Mouse (Mus musculus) midbrain, embryonic 16.5 days (tissue): ENCODE measurements at regions not wholly inside any gene's neighbourhood (a gene's known extent, or its start where the extent isn't known, plus 50 kb on each side); places are given as distances from the start of the nearest gene placed in this dataset.
A peak's percentile ranks its signal among the peaks of the same experiment; 100 is the strongest.

Experiments used
- ATAC-seq: fragments of 200-750 bp; cut with Nextera tagmentation; 2 replicates; pipeline ENCODE4 v1.8.0; 2017; ENCODE audit warnings: moderate TSS enrichment
- H3K27ac ChIP-seq: fragments of 300-500 bp; sonication (generic); 2 replicates; pipeline ENCODE4 v1.5.1; 2014; ENCODE audit warnings: mild to moderate bottlenecking, low read length, mixed read lengths
- H3K27me3 ChIP-seq: fragments of 300-500 bp; sonication (generic); 2 replicates; pipeline ENCODE4 v1.6.1; 2014; ENCODE audit warnings: low read depth, low read length, mixed read lengths; ENCODE audit not compliant: control insufficient read depth, insufficient read depth
- H3K36me3 ChIP-seq: fragments of 300-500 bp; sonication (generic); 2 replicates; pipeline ENCODE4 v1.6.1; 2014; ENCODE audit warnings: mild to moderate bottlenecking, low read length, moderate library complexity, mixed read lengths; ENCODE audit not compliant: control insufficient read depth, insufficient read depth
- H3K4me1 ChIP-seq: fragments of 300-500 bp; sonication (generic); 2 replicates; pipeline ENCODE4 v1.6.1; 2014; ENCODE audit warnings: mild to moderate bottlenecking, low read length, mixed read lengths; ENCODE audit not compliant: control insufficient read depth, insufficient read depth
- H3K4me2 ChIP-seq: fragments of 300-500 bp; sonication (generic); 2 replicates; pipeline ENCODE4 v1.6.1; 2014; ENCODE audit warnings: mild to moderate bottlenecking, low read length, mixed read lengths
- H3K4me3 ChIP-seq: fragments of 300-500 bp; sonication (generic); 2 replicates; pipeline ENCODE4 v1.5.1; 2014; ENCODE audit warnings: low read depth, mild to moderate bottlenecking, low read length, moderate library complexity, mixed read lengths
- H3K9ac ChIP-seq: fragments of 300-500 bp; sonication (generic); 2 replicates; pipeline ENCODE4 v1.6.1; 2014; ENCODE audit warnings: low read depth, low read length, mixed read lengths
- H3K9me3 ChIP-seq: fragments of 300-500 bp; sonication (generic); replicated peaks from 2 replicates; pipeline ENCODE4 v1.6.1; 2014; ENCODE audit warnings: mild to moderate bottlenecking, low read length, mixed read lengths; ENCODE audit not compliant: control insufficient read depth, poor library complexity, severe bottlenecking
- WGBS: fragments of 180-500 bp; shearing (Covaris S2); extraction: QIAGEN DNeasy Blood & Tissue Kit; methylation state at CpG from one replicate; pipeline ENCODE4 v1.1.7; 2014; 5-methylcytosine and 5-hydroxymethylcytosine counted together

DNA sequence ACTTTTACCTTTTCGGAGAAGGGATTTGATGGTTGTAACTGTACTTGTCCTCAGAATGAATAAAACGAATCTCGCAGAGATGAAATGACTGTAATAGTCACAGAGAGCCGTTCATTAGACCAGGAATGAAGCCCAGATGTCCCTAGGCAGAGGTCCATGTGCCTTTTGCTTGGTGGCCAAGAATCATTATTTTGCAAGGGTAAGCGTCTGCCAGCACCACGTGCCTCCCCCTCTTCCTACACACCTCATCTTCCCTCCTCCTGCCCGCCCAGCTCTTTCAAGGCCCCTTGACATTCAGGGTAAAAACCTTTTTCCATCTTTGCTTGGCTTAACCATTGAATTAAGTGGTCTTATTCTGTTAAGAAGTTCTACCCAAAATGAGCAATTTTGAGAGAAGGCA, 161.1 kb upstream of the Rad23b start:
- Histone ChIP-seq H3K27ac (no peak overlapping the region), H3K36me3 (no peaks in the 10 kb centered on the region), H3K9ac (no peak overlapping the region), H3K4me2 (no peak overlapping the region), H3K9me3 (no peaks in the 10 kb centered on the region), H3K27me3 (no peaks in the 10 kb centered on the region), H3K4me3 (no peak overlapping the region), H3K4me1 (no peaks in the 10 kb centered on the region)
- no peak for ATAC-seq
- WGBS, result 82% methylated on average over 7 of the region's 7 CpGs

DNA sequence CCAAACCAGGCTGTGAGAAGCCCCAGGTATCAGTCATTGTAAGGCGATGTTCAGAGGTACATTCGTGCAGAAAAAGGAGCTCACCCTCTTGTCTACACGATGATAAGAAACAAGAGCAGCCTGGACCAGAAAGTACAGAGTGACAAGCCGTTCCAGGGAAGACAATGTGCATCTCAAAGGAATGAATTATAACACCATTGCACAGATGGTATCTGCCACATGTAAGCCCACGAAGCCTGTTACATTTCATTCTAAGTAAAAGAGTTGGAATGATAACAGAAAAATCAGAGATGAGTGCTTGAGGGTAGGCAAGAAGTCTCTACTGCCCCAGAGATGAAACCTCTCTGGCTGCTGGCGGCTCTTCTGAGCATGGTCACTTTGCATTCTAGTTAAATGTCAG, 159.3 kb upstream of the Rad23b start:
- no peak overlapping the region for H3K9ac ChIP-seq
- 86% methylated on average over 6 of the region's 6 CpGs for WGBS
- H3K27me3 ChIP-seq, result no peaks in the 10 kb centered on the region

DNA sequence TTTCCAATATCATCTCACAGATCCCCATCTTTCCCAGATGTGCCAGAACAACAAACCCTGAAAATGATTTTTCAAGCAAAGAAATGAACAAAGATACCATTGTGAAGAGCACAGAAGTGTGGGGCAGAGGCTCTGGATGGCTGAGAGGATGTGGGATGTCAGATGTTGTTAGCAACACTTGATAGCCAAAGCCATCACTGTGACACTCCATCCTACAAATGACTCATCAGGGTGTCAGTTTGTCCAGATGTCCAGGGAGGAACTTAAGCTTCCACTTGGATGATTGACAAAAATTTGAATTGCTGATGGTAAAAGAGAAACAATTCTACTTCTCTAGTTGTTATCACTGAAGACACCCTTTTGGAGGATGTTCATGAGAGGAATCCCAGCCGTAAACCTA, 155.8 kb upstream of the Rad23b start:
- Histone ChIP-seq H3K27me3 (no peaks in the 10 kb centered on the region), H3K4me2 (no peak overlapping the region), H3K4me3 (no peak overlapping the region), H3K36me3 (no peaks in the 10 kb centered on the region), H3K9ac (no peak overlapping the region), H3K4me1 (no peaks in the 10 kb centered on the region), H3K9me3 (no peaks in the 10 kb centered on the region), H3K27ac (no peak overlapping the region)
- no peak for ATAC-seq
- 94% methylated on average over 1 of the region's 1 CpGs for whole genome bisulfite sequencing

More for the DNA sequence above, 159.3 kb upstream of the Rad23b start:
- ATAC-seq, result no peak
- Histone ChIP-seq H3K4me3 (no peak overlapping the region), H3K4me2 (no peak overlapping the region), H3K36me3 (no peaks in the 10 kb centered on the region), H3K4me1 (no peaks in the 10 kb centered on the region), H3K9me3 (no peaks in the 10 kb centered on the region), H3K27ac (no peak overlapping the region)

DNA sequence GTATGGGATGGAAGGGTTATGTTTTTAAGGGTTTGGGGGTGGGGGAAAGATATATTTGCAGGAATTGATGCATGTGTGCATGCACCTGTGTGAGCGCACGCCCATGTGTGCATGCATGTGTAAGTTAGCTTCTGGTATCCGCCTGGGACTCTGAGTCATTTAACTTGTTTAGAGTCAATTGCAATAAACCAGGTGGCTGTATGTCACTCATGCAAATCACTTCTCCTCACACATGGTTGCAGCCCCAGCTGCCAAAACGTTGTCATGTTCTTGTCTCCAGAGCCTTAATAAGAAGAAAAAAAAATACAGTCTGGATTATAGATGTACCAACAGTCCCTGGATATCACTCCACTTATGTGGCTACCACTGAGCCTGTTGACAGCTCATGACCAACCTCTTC, 155.3 kb upstream of the Rad23b start:
- H3K9ac ChIP-seq, result no peak overlapping the region
- no peaks in the 10 kb centered on the region for H3K27me3 ChIP-seq
- 88% methylated on average over 4 of the region's 4 CpGs for WGBS
- H3K4me3 ChIP-seq, result no peak overlapping the region
- no peak for ATAC-seq
- no peaks in the 10 kb centered on the region for H3K4me1 ChIP-seq
- H3K4me2 ChIP-seq, result no peak overlapping the region
- no peaks in the 10 kb centered on the region for H3K36me3 ChIP-seq
- no peaks in the 10 kb centered on the region for H3K9me3 ChIP-seq
- no peak overlapping the region for H3K27ac ChIP-seq

DNA sequence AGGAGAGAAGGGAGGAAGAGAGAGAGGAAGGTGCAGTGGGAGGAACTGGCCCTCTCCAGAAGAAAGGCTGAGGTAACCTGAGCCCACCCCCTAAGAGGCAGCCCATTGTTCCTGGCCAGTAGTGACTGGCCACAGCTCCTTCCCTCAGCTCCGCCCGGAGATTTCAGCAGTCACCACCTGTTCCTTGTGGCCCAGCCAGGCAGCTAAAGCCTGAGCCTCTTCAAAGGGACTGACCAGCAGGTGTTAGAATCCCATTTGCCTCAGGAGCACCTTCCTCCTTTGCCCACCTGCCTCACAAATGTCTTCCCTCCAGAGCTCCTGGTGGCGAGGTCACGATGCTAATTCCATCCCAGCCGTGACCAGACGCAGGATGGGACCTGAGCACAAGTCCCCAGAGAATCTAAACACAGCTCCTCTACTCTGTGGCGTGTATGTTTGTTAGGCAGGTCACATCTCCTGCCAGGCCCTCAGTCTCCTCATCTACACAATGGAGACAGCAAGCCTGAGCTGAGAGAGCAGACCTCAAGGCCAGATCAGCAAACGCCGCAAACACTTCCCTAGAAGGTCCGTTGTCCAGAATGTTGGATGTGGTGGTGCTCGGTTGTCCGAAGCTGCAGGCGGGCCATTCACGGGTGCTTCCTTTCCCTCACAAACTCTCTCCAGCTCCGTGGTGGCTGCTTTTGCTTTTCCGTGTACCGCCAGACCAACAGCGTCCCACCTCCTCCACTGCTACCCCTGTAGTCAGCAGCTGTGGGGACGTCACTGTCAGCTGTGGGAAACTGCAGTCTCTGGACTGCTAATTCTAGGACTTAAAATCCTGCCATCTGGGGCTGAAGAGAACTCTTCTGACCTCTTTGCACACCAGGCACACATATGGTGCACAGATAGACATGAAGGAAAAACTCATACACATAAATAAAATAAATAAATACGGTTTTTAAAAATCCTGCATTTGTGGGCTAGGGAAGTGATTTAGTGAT, 145.8 kb upstream of the Rad23b start:
- H3K36me3 ChIP-seq, result no peaks in the 10 kb centered on the region
- peaks cover 11% of the 10 kb centered on the region for H3K4me1 ChIP-seq
- H3K4me2 ChIP-seq, result no peak overlapping the region
- no peak for ATAC-seq
- no peak overlapping the region for H3K27ac ChIP-seq
- H3K27me3 ChIP-seq, result no peaks in the 10 kb centered on the region
- H3K4me3 ChIP-seq, result no peak overlapping the region
- WGBS, result 39% methylated on average over 20 of the region's 20 CpGs
- H3K9ac ChIP-seq, result no peak overlapping the region
- H3K9me3 ChIP-seq, result no peaks in the 10 kb centered on the region

DNA sequence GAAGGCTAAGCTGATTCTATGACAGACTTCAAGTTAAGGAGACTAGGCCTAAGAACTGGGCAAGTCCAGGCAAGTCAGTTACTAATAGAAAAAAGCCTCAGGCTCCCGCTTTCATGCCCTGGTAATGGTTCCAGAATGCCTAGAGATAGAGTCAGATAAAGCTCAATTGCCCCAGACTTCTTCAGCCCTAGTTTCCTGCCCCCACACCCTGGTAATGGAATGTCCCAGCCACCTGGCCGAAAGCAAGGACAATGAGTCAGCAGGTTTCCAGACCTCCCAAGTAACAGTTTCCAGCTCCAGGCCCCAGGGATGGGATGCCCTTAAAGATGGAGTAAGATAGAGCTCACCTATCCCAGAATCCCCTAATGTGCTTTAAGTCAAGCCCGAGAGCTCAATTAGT, 143.6 kb upstream of the Rad23b start:
- no peak overlapping the region for H3K4me3 ChIP-seq
- WGBS, result 85% methylated on average over 3 of the region's 3 CpGs
- no peak overlapping the region for H3K4me2 ChIP-seq
- H3K27me3 ChIP-seq, result no peaks in the 10 kb centered on the region
- H3K9me3 ChIP-seq, result no peaks in the 10 kb centered on the region
- ATAC-seq, result no peak
- peaks cover 15% of the 10 kb centered on the region for H3K4me1 ChIP-seq
- no peaks in the 10 kb centered on the region for H3K36me3 ChIP-seq
- no peak overlapping the region for H3K27ac ChIP-seq
- H3K9ac ChIP-seq, result no peak overlapping the region

DNA sequence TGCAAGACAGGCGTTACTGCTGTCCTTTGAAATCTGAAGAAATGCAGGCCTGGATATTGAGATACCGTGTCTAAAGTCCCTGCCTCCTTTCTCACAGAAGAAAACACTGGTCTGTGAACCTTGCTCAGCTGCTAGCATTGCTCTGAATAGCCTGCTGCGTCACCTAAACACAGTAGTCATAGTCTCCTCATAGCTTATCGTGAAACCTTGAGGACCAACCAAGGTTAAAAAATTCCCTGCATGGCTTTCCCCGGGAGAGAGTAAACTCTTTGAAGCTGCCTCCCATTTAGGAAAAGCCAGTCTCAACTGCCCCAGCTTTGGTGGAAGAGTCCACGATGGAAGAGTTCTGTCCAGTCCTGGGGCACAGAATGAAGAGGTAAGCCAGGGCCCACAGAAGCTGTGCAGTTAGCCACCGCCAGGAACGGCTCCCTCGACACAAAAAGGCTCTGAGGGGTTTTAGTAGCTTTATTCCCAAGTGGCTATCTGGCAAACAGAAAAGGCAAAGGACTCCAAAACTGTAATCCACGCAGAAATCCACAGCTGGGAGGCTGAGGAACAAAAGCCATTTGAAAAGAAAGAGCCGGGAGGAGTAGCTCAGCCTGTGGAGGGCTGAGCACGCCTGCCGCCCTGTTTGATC, 142.0 kb upstream of the Rad23b start:
- Histone ChIP-seq H3K9ac (no peak overlapping the region; the same call in 1 of the 2 replicates), H3K4me3 (no peak overlapping the region), H3K4me1 (peaks cover 15% of the 10 kb centered on the region), H3K4me2 (peak overlapping the region; percentile 29), H3K36me3 (no peaks in the 10 kb centered on the region), H3K27me3 (no peaks in the 10 kb centered on the region), H3K9me3 (no peaks in the 10 kb centered on the region), H3K27ac (0 out of 2 replicates have a peak overlapping the region, but pooled peaks have one; percentile 10)
- 12% methylated on average over 13 of the region's 13 CpGs for WGBS
- peak; percentile 37; the same call in 1 of the 2 replicates for ATAC-seq

DNA sequence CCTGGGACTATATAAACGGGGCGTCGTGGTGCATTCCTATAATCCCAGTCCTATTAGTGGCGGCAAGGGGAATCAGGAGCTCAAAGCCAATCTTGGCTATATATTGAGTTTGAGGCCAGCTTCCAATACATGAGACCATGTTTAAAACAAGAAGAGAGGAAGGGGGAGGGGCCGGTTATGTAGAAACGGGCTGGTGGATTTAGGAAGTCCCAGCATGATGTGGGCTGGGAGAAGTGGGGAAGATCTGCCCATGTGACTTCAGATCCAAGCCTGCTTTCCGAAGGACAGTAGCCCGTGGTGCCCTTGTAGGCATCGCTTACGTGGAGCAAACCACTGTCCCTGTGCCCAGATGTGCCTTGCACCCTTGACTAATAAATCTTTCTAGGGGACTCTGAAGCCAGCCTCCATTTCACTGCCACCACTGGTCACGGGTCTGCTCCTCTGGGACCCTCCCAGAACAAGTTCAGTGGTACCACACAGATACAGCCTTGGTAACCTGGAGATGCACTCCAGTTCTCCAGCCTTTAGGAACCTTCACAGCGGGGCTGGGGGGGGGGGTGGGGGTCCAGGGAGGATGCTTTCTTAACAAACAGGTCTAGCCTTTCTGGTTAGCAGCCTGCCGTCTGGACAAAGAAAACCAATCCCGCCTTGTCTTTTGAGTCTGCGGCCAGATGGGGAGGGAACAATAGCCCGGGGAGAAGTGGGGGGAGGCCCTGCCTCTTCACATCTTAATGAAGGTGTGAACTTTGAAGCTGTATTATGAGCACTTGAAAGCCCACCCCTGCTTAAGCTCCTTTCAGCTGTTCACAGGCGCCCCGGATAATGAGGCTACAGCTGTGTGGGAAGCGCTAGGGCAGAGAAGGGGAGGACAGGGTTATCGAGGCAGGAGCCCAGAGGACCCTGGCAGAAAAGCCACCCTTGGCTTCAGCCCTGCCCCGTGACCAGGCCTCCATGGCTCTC, 141.2 kb upstream of the Rad23b start:
- Histone ChIP-seq H3K4me2 (peak overlapping the region; percentile 29), H3K9me3 (no peaks in the 10 kb centered on the region), H3K27me3 (no peaks in the 10 kb centered on the region), H3K4me3 (no peak overlapping the region), H3K27ac (0 out of 2 replicates have a peak overlapping the region, but pooled peaks have one; percentile 10), H3K4me1 (peaks cover 15% of the 10 kb centered on the region), H3K36me3 (no peaks in the 10 kb centered on the region), H3K9ac (no peak overlapping the region; the same call in 1 of the 2 replicates)
- peak; percentile 81 for ATAC-seq
- 3% methylated on average over 21 of the region's 21 CpGs for WGBS
